Mouse (Mus musculus): ENCODE measurements around the gene Npsr1.

Npsr1 gene

DNA sequence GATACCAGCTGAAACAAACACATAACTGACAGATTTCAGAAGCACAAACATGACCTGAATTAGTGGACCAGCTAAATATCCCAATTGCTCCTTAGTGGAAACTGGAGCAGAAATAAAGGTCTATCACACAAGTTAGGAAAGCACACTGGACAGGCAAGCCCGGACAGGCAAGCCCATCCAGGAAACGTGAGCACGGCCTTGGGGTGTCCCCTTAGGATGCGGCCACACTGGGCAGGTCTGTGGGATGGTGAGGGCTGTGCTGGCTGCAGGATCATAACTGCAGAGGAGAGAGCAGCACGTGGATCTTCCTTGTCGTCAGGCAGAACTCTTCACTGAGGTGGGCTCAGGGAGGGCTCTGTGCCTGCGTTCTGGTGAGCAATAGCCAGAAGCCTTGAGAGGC is at the start of gene Npsr1:
TSS of gene Npsr1 (plus strand) at position 301 of the 400 bp plus-strand sequence.
- DNase-seq = no peak

DNA sequence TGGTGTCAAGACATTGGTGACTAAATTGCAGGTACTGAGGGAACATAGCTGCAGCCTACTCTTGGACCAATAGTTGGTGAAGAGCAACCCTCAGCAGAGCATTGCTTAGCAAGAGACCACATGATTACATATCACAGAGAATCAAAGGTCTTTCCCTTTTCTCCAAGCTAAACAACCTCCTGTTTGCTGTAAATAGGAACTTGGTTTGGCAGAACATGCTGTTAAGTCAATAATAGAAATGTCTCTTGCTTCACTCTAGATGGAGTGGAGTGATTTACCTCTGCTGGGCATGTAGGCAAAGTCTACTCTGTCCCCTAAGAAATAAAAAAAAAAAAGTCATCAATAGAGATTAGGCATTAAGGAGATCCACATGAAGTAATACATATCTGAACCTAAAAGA is 46.3 kb upstream of the Npsr1 start:
- no peak for DNase-seq

DNA sequence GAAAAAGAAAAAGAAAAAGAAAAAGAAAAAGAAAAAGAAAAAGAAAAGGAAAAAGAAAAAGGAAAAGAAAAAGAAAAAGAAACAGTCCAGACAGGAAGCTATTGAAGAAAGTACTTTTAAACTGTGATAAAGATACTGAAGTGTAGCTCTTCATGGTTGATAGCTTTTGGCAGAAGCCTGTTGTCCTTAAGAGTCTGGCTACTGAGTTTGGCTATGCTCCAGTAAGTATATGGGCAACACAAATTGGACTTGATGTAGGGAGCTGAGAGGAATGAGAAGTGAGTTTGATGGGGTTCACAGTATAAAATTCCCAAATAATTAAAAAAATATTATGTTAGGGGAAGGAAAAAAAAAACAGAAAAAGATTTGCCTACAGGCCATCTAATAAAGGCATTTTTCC is 34.5 kb upstream of the Npsr1 start:
- no peak for DNase-seq

DNA sequence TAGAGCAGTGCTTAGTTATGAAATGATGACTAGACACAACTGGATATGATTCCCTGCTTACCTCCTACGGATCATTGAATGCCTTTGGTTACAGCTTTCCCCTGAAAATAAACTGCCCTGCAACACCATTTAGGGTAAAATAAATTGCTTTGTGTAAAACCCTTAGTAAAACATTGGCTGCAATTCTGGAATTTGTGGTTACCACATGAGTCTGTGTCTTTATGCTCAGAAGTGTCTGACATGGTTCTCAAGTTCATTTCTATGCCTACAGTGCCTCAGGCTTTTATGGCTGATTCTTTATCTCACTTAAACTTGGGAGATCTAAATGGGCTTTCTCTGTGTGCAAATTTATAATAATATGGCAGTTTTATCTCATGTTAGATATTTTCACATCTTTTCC is 26.1 kb upstream of the Npsr1 start:
- no peak for DNase-seq

DNA sequence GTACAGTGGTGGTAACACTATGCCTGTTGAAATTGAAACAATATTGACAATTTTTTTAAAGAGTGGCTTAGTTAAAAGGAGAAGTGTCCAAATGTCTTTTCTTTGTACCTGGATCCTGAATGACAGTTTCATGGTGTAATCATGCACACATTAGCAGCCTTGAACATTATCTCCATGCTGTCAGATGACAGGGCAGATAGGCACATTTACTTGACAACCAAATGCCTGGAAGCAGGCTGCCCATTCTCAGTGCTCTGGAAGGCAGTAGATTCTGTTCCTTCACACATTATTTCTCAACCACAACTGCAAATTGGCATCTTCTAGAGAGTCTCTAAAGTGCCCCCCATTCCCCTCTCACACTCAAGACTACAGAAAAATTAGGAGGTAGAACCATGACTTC is 20.2 kb upstream of the Npsr1 start:
- no peak for DNase-seq

DNA sequence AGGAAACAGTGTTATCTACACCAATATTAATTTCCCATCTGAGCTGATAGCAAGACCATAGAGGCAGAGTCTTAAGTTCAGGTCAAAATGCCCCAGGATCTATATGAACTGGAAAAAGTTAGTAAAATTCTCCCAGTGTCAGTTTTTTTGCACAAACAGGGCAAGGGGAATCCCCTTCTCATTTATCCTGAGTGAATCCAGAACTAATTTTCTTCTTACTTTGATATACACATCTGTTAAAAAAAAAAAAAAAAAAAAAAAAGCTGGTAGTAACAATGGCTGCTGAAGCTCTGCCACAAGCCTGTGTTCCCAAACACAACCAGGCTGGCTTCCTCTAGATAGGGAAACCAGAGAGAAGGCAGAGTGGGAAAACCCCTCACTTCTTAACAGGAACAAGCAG is 5.9 kb upstream of the Npsr1 start:
- DNase-seq = no peak

DNA sequence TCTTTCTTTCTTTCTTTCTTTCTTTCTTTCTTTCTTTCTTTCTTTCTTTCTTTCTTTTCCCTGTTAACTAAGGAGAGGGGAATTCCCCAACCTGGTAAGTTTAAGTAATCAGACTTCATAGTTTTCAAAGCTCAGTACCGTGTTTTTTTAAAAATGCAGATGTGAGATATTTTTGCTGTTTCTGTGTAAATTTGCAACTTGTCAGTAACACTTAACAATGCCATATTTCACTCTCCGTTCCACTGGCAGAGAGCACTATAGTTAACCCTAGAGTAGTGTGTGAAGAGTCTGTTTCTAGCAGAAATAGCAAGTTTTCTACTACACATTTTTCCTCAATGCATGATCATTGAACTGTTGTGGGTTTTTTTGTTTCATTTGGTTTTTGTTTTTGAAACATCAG is 730 bp downstream of the Npsr1 start:
- DNase-seq = no peak

DNA sequence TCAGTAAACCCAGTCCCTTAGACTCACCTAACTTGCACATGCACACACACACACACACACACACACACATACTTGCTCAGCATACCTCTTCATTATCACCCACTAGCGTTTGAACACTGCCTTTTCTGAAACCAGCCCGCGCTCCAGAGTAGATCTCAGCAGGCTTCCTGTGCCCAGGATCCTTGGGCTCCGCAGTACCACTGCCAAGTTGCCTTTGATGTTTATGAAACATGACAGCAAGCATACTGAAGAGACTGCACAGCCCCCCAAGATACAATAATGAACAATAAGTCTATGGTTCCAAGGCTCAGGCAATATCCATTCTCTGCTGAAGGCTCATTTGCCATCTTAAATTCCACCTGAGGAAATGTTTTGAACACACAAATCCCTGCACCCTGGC is 1.8 kb downstream of the Npsr1 start:
- no peak for DNase-seq

DNA sequence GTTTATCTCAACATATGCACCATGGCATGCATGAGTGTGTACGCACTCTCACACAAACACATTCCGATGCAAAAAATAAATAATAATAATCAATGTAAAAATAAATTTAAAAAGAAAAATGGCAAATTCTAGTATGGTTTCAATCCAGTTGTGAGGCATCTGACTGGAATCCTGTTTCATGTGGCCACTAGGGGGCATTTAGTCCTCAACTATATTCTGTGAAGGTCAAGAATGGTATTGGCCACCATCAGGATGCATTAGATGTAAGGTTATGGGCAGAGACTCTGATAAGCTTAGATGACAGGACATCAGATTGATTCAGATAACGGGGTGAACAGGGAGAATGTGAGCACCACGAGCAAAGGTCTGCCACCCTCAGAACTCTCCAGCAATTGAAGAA is 21.6 kb downstream of the Npsr1 start:
- DNase-seq = no peak

DNA sequence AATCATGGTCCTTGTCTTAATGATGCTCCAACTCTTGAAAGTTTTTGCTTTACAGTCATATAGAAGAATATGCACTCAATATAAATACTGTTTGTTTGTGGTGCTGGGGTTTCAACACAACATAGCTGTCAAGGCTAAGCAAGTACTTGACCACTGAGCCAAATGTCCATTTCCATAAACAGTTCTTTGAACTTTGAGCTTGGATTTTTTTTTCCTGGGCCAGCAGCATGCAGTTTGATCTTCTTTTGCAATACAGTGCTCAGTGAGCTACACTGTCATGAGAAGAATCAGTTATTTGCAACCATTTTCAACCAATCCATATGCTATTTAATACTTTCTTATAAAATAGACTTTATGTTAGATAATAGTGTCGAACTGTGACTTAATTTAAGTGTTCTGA is 35.3 kb downstream of the Npsr1 start:
- no peak for DNase-seq

DNA sequence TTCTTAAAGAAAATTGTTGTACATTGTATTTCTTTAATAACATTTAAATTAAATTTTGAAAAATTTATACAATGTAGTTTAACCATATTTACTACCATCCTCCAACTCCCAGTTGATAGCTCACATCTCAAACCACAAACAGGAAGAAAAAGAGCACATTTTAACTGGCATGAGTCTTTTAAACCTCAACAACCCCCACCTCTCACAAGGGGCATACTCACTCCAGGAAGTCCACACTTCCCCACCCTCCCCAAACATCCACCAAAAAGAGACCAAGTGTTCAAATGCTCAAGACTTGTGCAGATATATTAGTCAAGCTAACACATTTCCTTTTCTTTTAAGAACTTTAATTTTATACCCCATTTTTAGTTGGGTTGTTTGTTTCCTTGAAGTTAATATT is 38.6 kb downstream of the Npsr1 start:
- DNase-seq = no peak

DNA sequence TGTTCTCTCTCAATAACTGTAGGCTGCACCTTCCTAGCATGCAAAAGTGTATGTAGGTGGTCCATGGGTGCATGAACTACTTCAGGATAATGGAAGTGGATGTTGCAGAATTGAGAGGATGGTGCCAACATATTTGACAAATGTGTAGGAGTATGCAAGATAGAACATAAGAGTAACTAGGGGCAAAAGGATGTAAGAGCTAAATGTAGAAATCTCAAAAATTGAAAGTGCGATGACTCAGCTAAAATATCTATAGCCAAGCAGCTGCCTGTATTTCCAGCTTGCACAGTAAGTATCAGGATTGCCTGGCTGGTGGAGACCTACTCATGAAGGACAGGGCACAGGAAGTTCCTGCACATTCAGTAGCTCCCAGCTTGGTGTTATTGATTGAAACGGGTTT is 46.5 kb downstream of the Npsr1 start:
- DNase-seq = no peak

DNA sequence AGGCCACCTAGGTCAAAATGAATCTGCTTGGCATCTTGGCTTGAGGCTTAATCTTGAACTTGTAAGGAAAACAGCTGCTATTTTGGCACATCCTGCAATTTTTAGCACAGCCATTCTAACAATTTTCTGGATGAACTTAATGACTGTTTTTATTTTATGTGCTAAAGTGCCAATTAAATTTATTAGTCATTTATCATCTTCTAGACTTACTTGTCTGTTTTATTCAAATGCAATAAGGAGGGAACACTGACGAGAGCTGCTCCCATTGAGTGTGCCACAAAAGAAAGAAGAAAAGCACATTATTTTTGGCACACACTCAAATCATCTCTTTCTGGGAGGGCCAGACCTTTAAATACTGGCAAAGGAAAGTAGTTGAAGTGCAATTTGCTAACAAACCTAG is 59.4 kb downstream of the Npsr1 start:
- DNase-seq = no peak

DNA sequence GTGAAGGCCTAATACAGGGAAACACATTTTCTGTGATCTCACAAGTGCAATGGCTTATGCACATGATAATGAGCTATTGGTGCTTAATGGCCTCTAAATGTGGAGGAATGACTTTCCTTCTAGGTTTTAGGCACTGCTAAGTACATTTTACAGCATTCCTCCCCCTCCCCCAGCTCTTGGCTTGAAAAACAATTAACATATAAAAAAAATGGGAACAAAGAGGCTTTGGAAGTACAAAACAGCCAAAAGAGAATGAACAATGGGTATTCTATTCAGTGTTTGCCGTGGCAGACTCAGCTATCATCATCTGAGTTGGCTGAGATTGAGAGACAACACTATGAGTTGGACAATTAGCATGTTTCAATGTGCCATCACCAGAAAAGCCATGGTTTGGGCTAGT is 62.6 kb downstream of the Npsr1 start:
- no peak for DNase-seq

DNA sequence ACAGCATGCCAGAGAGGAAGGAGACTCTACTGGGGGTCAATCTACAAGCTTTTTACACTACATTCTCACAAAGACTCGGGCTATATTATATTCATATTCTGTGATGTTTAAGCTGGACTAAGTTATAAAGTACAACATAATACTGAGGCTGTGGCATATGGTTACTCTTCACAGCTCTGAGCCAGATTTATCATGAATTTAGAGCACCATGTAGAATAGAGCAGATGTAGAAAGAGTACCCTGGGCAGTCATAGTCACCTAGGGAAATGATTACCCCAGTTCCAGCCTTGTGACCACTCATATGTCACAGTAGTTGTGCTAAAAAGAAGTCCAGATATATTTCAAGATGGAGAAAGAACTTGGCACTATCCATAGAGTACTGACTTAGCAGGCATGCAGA is 70.7 kb downstream of the Npsr1 start:
- no peak for DNase-seq

DNA sequence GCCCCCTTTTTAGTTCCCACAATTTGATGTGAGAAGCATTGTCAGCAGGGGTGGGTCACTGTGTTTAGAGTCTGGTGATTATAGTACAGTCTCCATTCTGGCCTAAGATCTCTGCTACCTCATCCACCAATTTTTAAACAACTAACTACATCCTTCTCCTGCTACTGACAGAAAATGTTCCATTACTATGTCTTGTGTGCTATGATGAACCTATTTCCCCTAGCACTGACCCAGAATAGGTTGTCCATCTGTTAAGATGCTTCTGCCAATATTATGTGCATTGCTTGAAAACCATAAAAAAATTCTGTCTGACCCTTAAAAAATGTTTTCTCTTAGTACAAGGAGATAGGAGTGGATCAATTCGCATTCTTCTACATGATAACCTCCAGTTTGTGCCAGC is 72.9 kb downstream of the Npsr1 start:
- DNase-seq = no peak

DNA sequence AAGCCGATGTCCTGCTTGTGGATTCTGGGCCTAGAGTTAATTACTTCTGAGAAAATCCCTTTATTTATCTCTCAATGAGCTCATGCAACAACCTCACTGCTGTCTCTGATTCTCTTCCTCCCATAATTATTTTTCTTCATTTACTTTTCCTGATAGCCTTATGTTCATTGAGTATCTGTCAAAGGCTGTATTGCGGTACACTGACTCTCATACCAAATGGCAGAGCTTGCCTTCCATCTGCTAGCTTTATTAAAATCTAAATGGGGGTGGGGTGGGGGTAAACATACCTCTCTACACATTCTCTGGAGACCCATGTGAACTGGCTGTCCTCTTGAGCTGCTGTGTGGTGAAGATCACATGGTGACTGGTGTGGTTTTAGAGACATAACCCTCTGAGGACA is 80.9 kb downstream of the Npsr1 start:
- no peak for DNase-seq

DNA sequence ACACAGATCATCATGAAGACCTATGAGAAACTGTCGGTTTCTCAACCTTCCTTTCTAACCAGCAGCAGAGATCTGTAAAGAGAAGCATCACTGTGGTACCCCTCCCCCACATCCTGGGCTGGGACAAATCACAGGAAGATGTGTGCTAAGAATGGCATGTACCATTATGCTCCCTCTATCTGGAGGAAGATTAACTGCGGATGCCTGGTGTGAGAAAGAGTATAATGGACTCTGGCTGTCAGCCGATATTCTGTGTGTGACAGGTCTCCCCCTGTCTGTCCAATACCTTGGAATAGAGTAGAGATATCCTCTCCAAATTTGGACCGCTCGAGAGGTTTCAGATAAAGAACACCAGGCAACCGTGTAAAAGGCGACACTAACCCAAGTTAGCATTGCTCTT is 83.1 kb downstream of the Npsr1 start:
- no peak for DNase-seq

DNA sequence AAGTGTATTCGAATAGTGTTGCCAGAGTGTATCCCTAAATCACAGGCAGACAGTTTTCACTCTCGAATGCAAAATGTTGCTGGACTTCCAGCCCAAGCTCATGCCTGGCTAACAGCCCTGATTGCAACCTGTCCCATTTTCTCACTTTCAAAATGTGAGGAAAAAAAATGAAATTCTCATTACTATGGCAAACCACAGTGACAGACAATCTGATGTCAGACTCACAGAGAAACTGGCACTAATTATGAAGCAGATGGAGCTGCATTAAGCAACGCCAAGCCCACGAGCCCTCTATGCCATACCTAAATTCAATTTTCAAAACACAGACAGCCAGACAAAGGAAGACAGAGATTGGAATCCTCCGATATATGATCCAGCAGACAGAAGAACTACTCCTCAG is 88.5 kb downstream of the Npsr1 start:
- no peak for DNase-seq

DNA sequence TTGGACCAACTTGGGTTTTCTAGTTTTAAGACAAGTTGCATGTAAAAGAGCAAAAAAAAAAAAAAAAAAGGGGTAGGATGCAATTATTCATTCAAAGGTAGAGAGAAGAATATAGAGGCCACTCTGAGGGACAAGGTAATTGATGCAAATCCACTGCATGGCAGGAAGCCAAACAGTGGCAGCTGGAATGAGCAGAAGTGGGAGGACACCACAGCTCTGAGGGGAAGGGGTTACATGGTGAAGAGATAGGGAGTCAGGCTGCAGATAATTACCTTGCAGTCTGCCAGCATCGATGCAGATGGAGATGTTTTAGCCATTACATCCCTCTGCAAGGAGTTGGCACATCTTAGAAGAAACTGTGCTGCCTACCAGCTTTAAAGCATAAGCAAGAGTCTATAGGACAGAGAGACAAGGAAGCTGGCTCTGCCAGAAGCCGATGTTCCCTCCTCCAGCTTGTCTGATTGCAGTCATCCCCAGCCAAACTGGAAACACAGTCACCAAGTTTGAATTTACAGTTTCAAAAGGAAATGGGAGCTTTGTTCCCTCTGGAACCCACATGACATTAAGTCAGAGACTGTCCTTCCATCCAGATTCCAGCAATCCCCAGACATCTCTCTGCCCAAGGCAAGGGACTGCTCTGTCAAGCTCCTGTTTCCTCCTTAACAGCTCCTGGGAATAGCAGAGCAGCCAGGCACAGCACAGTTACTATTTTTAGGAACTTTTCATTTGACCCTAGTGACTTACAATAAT is 91.9 kb downstream of the Npsr1 start:
- no peak for DNase-seq

DNA sequence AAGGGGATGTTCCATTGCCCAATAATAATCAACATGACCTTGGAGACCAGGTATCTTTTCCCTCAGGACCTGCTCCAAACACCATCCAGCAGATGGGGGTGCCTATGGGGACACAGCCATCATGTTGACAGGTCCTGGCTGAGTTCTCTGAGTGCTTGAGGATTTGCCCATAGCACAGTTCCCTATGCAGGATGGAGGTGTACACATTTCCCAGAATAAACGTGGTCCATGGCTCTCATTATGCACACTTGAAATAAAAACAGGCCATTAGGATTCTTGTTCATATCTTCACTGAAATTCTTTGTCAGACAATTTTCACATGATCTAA is 92.4 kb downstream of the Npsr1 start:
- DNase-seq = no peak

DNA sequence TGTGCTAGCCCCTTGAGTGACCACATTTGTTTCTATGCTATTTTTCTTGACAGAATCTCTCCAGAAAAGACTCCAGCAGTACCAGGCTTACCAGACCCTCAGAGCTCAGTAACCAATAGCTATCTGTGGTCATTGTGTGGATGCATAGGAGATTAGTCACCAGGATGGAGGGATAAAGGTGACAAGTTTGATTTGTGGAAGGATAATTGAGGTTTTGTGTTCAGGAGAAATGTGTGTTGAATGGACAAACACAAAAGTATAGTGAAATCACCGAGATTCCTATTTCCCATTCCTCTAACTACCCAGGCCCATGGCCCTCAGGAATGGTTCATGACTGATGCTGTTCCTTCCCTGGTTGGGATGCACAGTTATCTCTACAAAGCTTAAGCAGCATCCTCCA is 100.5 kb downstream of the Npsr1 start:
- DNase-seq = no peak

DNA sequence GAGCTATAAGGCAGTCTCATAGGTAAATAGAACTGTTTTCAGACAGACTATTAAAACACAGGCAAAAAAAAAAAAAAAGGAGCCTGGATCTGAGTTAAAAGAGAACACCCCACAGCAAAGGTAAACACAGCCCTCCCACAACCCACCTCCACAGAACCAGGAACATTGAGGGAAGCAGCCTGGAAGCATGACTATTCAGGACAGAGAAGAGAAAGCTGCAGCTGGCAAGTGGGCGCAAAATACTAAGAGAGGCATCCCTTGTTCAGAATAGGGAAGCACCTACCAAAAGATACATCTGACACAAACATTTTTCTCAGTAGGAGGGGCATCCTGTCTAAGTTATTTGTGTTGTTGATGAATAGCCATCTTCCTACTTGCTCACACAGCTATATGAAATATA is 113.8 kb downstream of the Npsr1 start:
- no peak for DNase-seq

DNA sequence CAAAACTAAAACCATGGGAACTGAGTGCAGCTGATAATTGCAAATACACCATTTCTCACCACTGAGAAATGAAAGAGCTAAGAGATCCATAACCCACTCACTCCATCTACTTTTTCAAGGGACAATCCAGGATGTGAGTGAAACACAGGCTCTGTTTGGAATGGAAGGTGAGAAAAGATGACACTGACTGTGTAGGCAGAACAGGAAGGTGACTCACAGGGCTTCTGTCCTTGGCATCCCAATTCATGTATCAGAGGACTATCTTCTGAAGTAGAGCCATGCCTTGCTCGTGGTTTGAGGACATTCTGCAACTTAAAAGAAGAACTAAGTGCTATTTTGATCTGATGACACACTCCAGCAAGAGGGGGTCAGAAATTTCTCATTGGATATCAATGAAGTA is 119.9 kb downstream of the Npsr1 start:
- DNase-seq = no peak

DNA sequence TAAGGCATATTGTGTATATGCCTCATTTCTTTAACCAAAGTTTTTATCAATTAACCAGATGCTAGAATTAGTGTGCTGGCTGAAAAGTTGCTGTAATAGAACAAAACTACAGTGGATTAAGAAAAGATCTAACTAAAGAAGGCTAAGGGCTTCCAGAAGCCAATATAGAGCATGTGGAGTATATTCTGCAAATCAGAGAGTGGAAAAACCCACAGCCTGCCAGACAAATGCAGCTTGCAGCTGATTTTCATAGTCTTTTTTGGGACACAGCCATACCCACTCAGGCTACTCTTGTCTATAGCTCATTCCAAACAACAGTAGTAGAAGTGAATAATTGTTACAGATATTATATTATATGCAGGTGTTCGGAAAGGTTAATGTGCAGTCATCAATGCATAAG is 138.7 kb downstream of the Npsr1 start:
- DNase-seq = no peak

DNA sequence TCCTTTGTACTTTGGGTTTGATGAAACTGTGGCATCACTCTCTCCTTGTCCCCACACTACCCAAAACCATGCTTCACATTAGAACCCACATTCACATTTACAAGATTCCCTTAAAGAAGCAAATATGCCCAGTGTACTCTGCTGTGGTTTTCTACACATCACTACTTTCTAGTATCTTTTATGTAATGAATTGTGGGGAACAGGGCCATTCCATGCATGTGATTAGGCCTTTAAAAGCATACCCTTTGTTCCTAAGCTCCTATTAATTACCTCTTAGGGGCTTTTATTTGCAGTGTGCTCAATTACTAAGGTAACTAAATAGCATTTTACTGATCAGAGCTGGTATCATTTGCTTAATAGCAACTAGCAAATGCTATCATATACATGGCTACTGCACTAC is 149.8 kb downstream of the Npsr1 start:
- no peak for DNase-seq
